Mouse (Mus musculus) T-cell, adult 2 months (primary cell): ENCODE measurements around the gene Spint4.

ENCODE experiments used
- DNase-seq: peaks from one replicate; pipeline ENCODE4 v3.0.0; 2022; ENCODE audit warnings: low spot score

Spint4 gene

DNA sequence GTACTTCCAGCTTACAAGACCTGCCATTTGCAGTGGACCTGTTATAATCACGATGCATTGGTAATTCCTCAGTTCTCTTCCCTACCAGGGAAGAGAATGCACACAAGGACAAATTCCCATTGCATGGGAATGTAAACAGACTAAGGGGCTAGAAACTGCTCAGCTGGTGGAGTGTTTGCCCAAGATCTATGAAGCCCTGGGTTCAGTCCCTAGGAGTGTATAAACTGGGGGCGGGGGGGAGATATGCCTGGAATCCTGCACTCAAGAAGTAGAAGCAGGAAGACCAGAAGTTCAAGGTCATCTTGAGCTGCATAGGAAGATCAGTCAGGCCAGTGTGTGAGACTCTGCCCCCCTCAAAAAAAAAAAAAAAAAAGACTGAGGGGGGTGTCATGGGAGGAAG, 35.0 kb downstream of the Spint4 start:
- DNase-seq, result no peak

DNA sequence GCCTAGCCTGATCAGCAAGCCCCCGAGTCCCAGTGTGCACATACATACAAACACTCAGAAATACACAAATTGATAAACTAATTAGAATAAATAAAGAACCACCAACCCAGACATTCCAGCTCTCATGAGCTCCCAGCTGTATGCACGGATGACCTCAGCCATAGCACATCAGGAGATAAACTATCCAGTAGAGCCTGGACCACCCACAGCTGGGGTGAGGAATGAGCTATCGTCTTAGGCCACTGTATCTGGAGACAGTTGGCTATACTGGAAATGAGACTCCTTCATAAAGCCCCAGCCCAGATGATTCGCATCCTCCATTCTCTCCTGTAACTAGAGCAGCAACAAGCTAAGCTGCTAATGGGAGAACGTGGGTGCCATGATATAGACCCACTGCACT, 36.5 kb downstream of the Spint4 start:
- DNase-seq, result no peak

- DNase-seq, result no peak
Measured at GRCm38 (mm10) chr2:164735446-164735845, 37.1 kb downstream of the Spint4 start.

DNA sequence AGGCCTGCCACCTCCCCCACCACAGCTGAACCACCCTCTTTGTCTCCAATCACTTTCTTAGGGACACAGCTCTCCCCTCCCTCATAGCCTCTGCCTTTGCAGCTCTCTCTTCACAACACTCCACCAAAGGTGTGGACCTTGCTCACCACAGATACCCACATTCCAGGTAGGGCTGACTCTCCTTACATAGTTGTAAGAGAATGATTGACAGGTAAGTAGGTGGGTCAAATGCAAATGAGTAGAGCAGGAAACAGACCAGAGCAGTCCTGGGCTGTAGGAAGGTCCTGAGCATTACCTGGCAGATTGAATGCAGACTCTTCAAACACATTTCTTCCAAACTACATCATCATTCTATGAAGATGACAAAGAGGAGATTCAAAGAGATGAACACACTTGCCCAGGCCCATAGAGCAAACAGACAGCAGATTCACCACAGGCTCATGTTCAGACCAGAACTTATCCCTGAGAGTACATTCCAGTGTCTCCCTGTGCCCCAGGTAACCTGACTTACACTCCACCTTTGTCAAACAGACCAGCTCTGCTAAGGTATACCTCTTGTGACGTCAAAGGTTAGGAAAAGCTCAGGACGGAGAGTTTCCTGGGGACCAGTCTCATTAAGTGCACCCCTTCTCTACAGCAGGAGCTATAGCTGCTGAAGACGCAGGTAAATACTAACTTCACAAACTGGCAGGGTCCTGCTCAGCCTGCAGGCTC, 39.2 kb downstream of the Spint4 start:
- no peak for DNase-seq

- no peak for DNase-seq
Measured at GRCm38 (mm10) chr2:164739876-164740275, 41.6 kb downstream of the Spint4 start.

GRCm38 (mm10) chr2:164744987-164745386, 46.7 kb downstream of the Spint4 start:
- DNase-seq, result no peak

DNA sequence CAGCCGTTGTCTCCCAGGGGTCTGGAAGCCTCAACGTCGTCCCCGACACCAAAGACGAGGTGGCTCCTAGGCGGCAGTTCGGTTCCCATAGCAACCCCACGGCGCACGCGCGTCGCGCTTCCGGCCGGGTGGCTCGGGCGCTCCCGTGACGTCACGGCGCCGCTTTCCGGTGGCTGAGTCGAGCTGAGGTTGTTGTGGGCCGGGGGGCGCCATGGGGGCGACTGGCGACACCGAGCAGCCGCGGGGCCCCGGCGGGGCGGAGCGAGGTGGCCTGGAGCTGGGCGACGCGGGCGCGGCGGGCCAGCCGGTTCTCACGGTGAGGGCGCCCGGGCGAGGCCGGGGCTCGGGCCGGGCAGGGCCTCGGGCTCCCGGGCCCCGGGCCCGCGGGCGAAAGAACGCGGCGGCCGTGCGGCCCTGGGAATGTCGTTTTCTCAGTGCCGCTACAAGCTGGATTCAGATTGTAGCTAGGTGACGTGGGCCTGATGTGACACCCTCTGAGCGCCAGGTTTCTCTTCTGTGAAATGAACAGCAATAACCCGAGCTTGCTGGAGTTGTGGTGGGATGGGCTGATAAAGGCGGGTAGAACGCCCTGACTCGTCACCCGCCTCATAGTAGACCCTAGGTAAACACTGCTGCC, 47.7 kb downstream of the Spint4 start, which contains the start of the genes Wfdc3 and Dnttip1:
TSS of gene Wfdc3 (minus strand) at position 89 of the 637 bp plus-strand sequence.
TSS of gene Dnttip1 (plus strand) at position 141 of the 637 bp plus-strand sequence.
- DNase-seq, result peak; percentile 95

DNA sequence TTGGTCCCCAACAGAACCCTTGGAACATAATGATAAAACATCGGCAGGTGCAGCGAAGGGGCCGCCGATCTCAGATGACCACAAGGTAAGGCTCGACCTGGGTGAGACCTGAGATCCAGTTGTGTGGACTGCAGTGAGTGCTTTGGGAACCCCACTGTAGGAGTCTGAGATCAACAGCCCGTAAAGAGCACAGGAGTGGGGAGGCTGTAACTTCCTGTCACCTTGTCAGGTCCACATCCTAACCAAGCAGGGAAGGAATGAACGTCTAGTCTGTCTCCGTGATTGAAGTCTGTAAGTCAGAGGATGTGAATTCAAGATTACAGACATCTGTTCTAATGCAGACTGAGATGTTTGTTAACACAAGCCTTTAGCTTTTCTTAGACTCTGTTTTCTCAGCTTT, 48.4 kb downstream of the Spint4 start:
- DNase-seq, result peak; percentile 51

DNA sequence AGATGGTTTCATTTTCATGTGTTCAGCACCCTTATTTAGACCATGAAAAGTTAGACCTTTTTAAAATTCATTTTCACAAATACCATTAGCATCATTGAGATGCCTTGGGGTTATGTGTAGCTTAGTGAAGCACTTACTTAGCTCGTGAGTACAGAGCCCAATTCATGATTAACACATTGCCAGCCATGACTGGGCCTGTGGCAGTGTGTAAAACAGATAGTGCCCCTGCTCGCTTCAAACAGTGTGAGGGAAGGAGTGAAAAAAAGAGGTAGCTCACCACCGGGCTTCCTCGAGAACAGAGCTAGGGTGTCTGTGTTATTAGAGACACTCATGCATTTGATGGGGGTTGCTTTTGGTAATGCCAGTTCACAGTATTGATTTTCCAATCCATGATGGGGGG, 49.9 kb downstream of the Spint4 start:
- no peak for DNase-seq

GRCm38 (mm10) chr2:164748991-164749390, 50.7 kb downstream of the Spint4 start:
- no peak for DNase-seq
